Mouse (Mus musculus): ENCODE measurements around the gene Taco1. TPM values are rescaled to one million over a fixed set of nuclear protein-coding genes. Genes with fewer than 3 reads are reported as not detected.

Taco1 gene
- total and polyA plus RNA-seq, 3 experiments, result 32.8 to 59.6 (median 56.4) TPM

DNA sequence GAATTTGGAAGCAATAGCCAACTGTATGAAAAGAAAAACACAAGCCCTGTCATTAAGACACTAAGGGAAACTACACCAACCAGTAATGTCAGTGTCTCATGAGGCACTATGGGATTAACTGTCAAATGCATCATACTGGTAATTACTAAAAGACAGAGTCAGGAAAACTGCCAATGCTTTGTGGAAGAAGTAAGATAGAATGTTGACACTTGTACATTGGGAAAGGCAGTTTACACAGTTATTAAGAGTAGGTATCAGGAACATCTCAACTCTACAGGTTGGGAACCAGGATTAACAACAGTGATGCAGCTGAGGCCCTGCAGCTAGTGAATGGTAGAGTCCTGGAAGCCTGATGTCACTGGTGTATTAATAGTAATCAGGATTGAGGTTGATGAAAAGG is 21.5 kb upstream of the Taco1 start:
- Histone ChIP-seq H3K36me3 (ENCODE audit: control insufficient read depth, insufficient read depth, low read length) (no peaks in the 10 kb centered on the region), H3K79me2 (replicated peaks; ENCODE audit: control insufficient read depth, insufficient read depth, low read length) (peaks cover 7% of the 10 kb centered on the region), H3K4me3 (no peak overlapping the region), H3K27me3 (ENCODE audit: control insufficient read depth, insufficient read depth, low read length) (no peaks in the 10 kb centered on the region), H3K9ac (ENCODE audit: low read depth, low read length) (no peak overlapping the region), H3K27ac (no peak overlapping the region), H3K4me1 (ENCODE audit: control insufficient read depth, insufficient read depth, low read length) (0 out of 2 replicates have a peak, but pooled peaks cover 2% of the 10 kb centered on the region)
- TF ChIP-seq POLR2A (IDR thresholded peaks at IDR 0.05; ENCODE audit: insufficient read depth, low read depth, low read length), result no peak
- no peak for TF ChIP-seq CTCF (IDR thresholded peaks at IDR 0.05)
- no peak for TF ChIP-seq EP300 (IDR thresholded peaks at IDR 0.05; ENCODE audit: insufficient read depth, low read depth, low read length)
- intact Hi-C loops (cut with DNase I), result no loop called here
- no peak for DNase-seq

DNA sequence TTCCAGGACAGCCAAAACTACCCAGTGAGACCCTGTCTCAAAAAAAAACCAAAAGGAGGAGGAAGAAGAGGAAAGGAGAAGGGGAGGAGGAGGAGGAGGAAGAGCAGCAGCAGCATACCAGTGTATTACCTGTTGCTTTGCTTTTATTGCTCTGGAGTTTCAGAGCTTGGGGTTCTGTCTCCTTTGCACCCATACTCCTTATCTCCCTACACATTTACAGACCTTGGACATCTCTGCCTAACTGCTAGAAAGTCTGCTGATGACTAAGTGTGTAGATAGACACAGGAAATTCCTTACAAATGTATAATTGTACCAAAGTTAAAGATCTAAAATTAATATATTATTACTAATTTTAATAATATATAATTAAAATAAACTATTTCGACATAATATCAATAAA is 20.6 kb upstream of the Taco1 start:
- Histone ChIP-seq H3K36me3 (ENCODE audit: control insufficient read depth, insufficient read depth, low read length) (no peaks in the 10 kb centered on the region), H3K9ac (ENCODE audit: low read depth, low read length) (no peak overlapping the region), H3K4me1 (ENCODE audit: control insufficient read depth, insufficient read depth, low read length) (0 out of 2 replicates have a peak, but pooled peaks cover 2% of the 10 kb centered on the region), H3K4me3 (no peak overlapping the region), H3K79me2 (replicated peaks; ENCODE audit: control insufficient read depth, insufficient read depth, low read length) (peaks cover 6% of the 10 kb centered on the region), H3K27ac (no peak overlapping the region), H3K27me3 (ENCODE audit: control insufficient read depth, insufficient read depth, low read length) (no peaks in the 10 kb centered on the region)
- no peak for DNase-seq
- TF ChIP-seq POLR2A (IDR thresholded peaks at IDR 0.05; ENCODE audit: insufficient read depth, low read depth, low read length), result no peak
- no peak for TF ChIP-seq CTCF (IDR thresholded peaks at IDR 0.05)
- TF ChIP-seq EP300 (IDR thresholded peaks at IDR 0.05; ENCODE audit: insufficient read depth, low read depth, low read length), result no peak
- WGBS, result 93% methylated on average over 1 of the region's 1 CpGs
- intact Hi-C loops (cut with DNase I), result no loop called here

DNA sequence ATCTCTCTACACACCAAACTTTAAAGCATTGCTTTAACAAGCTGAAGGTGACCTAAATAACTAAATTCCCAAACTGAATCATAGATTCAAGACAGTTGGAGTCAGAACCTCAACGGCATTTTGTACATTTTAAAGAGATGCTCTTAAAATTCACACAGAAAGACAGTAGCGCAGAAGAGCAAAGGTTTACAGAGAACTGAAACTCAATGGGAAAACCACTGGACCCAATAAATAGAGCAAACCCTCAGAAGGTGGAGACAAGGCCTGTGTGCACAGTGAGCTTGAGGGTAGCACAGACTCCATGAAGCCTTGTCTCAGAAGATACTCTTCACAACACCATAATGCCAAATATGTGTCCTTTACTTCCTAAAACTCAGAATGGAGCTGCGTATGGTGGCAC is 20.1 kb upstream of the Taco1 start:
- H3K4me3 ChIP-seq, result no peak overlapping the region

DNA sequence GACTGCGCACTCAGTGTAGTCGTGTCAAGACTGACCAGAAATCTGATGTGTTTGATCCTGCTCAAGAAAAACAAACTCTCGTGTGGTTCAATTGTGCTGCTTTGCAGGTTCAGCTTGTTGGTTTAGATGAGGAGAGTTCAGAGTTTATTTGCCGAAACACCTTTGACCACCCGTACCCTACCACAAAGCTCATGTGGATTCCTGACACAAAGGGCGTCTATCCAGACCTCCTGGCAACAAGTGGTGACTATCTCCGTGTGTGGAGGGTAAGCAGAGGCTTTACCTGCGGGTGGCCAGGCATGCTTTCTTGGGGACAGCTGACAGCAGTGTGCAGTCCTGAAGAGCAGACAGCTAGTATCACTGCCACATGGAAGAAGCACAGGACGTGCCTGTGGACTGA is 19.3 kb upstream of the Taco1 start:
- WGBS, result 87% methylated on average over 9 of the region's 9 CpGs
- peaks cover 4% of the 10 kb centered on the region for H3K79me2 ChIP-seq (replicated peaks; ENCODE audit: control insufficient read depth, insufficient read depth, low read length)
- H3K27ac ChIP-seq, result no peak overlapping the region
- H3K4me3 ChIP-seq, result no peak overlapping the region
- 0 out of 2 replicates have a peak, but pooled peaks cover 2% of the 10 kb centered on the region for H3K4me1 ChIP-seq (ENCODE audit: control insufficient read depth, insufficient read depth, low read length)
- TF ChIP-seq EP300 (IDR thresholded peaks at IDR 0.05; ENCODE audit: insufficient read depth, low read depth, low read length), result no peak
- no peak for TF ChIP-seq CTCF (IDR thresholded peaks at IDR 0.05)
- H3K36me3 ChIP-seq (ENCODE audit: control insufficient read depth, insufficient read depth, low read length), result no peaks in the 10 kb centered on the region
- DNase-seq, result no peak
- H3K9ac ChIP-seq (ENCODE audit: low read depth, low read length), result no peak overlapping the region
- intact Hi-C loops (cut with DNase I), result no loop called here
- H3K27me3 ChIP-seq (ENCODE audit: control insufficient read depth, insufficient read depth, low read length), result no peaks in the 10 kb centered on the region

More for the DNA sequence above, 20.1 kb upstream of the Taco1 start:
- DNase-seq, result no peak
- Histone ChIP-seq H3K9ac (ENCODE audit: low read depth, low read length) (no peak overlapping the region), H3K79me2 (replicated peaks; ENCODE audit: control insufficient read depth, insufficient read depth, low read length) (peaks cover 4% of the 10 kb centered on the region), H3K27me3 (ENCODE audit: control insufficient read depth, insufficient read depth, low read length) (no peaks in the 10 kb centered on the region), H3K27ac (no peak overlapping the region), H3K36me3 (ENCODE audit: control insufficient read depth, insufficient read depth, low read length) (no peaks in the 10 kb centered on the region), H3K4me1 (ENCODE audit: control insufficient read depth, insufficient read depth, low read length) (0 out of 2 replicates have a peak, but pooled peaks cover 2% of the 10 kb centered on the region)
- intact Hi-C loops (cut with DNase I), result no loop called here
- no peak for TF ChIP-seq POLR2A (IDR thresholded peaks at IDR 0.05; ENCODE audit: insufficient read depth, low read depth, low read length)
- no peak for TF ChIP-seq EP300 (IDR thresholded peaks at IDR 0.05; ENCODE audit: insufficient read depth, low read depth, low read length)
- no peak for TF ChIP-seq CTCF (IDR thresholded peaks at IDR 0.05)
- 95% methylated on average over 3 of the region's 3 CpGs for WGBS

- intact Hi-C loops (cut with DNase I), result no loop called here
- Histone ChIP-seq H3K27me3 (ENCODE audit: control insufficient read depth, insufficient read depth, low read length) (no peaks in the 10 kb centered on the region), H3K9ac (ENCODE audit: low read depth, low read length) (no peak overlapping the region), H3K79me2 (replicated peaks; ENCODE audit: control insufficient read depth, insufficient read depth, low read length) (no peaks in the 10 kb centered on the region), H3K4me3 (no peak overlapping the region), H3K27ac (no peak overlapping the region), H3K4me1 (ENCODE audit: control insufficient read depth, insufficient read depth, low read length) (no peaks in the 10 kb centered on the region), H3K36me3 (ENCODE audit: control insufficient read depth, insufficient read depth, low read length) (no peaks in the 10 kb centered on the region)
- WGBS, result 84% methylated on average over 2 of the region's 2 CpGs
- TF ChIP-seq CTCF (IDR thresholded peaks at IDR 0.05) (no peak), EP300 (IDR thresholded peaks at IDR 0.05; ENCODE audit: insufficient read depth, low read depth, low read length) (no peak), POLR2A (IDR thresholded peaks at IDR 0.05; ENCODE audit: insufficient read depth, low read depth, low read length) (no peak)
- DNase-seq, result no peak
These were observed 11.9 kb upstream of the Taco1 start for GRCm38 (mm10) chr11:106053921-106054320.

- intact Hi-C loops (cut with DNase I), result no loop called here
- no peak for DNase-seq
- no peaks in the 10 kb centered on the region for H3K4me1 ChIP-seq (ENCODE audit: control insufficient read depth, insufficient read depth, low read length)
- H3K27ac ChIP-seq, result no peak overlapping the region
- no peak overlapping the region for H3K4me3 ChIP-seq
- no peaks in the 10 kb centered on the region for H3K27me3 ChIP-seq (ENCODE audit: control insufficient read depth, insufficient read depth, low read length)
- H3K9ac ChIP-seq (ENCODE audit: low read depth, low read length), result no peak overlapping the region
- no peaks in the 10 kb centered on the region for H3K36me3 ChIP-seq (ENCODE audit: control insufficient read depth, insufficient read depth, low read length)
- no peak for TF ChIP-seq POLR2A (IDR thresholded peaks at IDR 0.05; ENCODE audit: insufficient read depth, low read depth, low read length)
- H3K79me2 ChIP-seq (replicated peaks; ENCODE audit: control insufficient read depth, insufficient read depth, low read length), result no peaks in the 10 kb centered on the region
- WGBS, result 94% methylated on average over 8 of the region's 8 CpGs
These were observed 11.3 kb upstream of the Taco1 start for GRCm38 (mm10) chr11:106054600-106054999.
